Mouse (Mus musculus) hindbrain, postnatal 0 days (tissue): Measurements from ENCODE around the gene Gm17617. TPM values are rescaled to one million over a fixed set of nuclear protein-coding genes. Genes with fewer than 3 reads are reported as not detected.
"Not testable (repeated sequence)": the region's sequence is repeated elsewhere in the genome, so short reads cannot be mapped to it uniquely, and the experiment has no call there.

Experiments
- ATAC-seq: fragments of 200-750 bp; cut with Nextera tagmentation; 2 replicates; pipeline ENCODE4 v1.8.0; 2017; ENCODE audit warnings: mild to moderate bottlenecking, moderate TSS enrichment, moderate library complexity
- DNase-seq: peaks from one replicate; pipeline ENCODE4 v3.0.0-alpha.2; 2015; ENCODE audit warnings: low spot score
- H3K27ac ChIP-seq: fragments of 300-500 bp; sonication (generic); 2 replicates; pipeline ENCODE4 v1.5.1; 2014; ENCODE audit warnings: mild to moderate bottlenecking
- H3K27me3 ChIP-seq: fragments of 300-500 bp; sonication (generic); 2 replicates; pipeline ENCODE4 v1.6.1; 2014; ENCODE audit warnings: low read length, mixed read lengths; ENCODE audit not compliant: insufficient read depth
- H3K36me3 ChIP-seq: fragments of 300-500 bp; sonication (generic); 2 replicates; pipeline ENCODE4 v1.6.1; 2014; ENCODE audit warnings: low read length, mixed read lengths; ENCODE audit not compliant: insufficient read depth
- H3K4me1 ChIP-seq: fragments of 300-500 bp; sonication (generic); 2 replicates; pipeline ENCODE4 v1.6.1; 2014; ENCODE audit warnings: antibody characterized with exemption, low read length, mixed read lengths; ENCODE audit not compliant: insufficient read depth
- H3K4me2 ChIP-seq: fragments of 300-500 bp; sonication (generic); 2 replicates; pipeline ENCODE4 v1.6.1; 2014; ENCODE audit warnings: low read depth, mild to moderate bottlenecking, low read length, moderate library complexity, mixed read lengths
- H3K4me3 ChIP-seq: fragments of 300-500 bp; sonication (generic); 2 replicates; pipeline ENCODE4 v1.5.1; 2014; ENCODE audit warnings: low read length
- H3K9ac ChIP-seq: fragments of 300-500 bp; sonication (generic); replicated peaks from 2 replicates; pipeline ENCODE4 v1.6.1; 2014; ENCODE audit warnings: mild to moderate bottlenecking, low read length, moderate library complexity, mixed read lengths
- H3K9me3 ChIP-seq: fragments of 300-500 bp; sonication (generic); 2 replicates; pipeline ENCODE4 v1.6.1; 2016; ENCODE audit warnings: low read length, mixed read lengths
- CTCF ChIP-seq: IDR thresholded peaks from 2 replicates; pipeline ENCODE4 v1.5.1; 2016; ENCODE audit warnings: antibody characterized with exemption, control low read depth, low read depth
- WGBS: fragments of 180-500 bp; shearing (Covaris S2); extraction: QIAGEN DNeasy Blood & Tissue Kit; methylation state at CpG from one replicate; pipeline ENCODE4 v1.1.7; 2014; 5-methylcytosine and 5-hydroxymethylcytosine counted together
- polyA plus RNA-seq: library from polyadenylated mRNA; unstranded; fragments of >200 nt; fragmentation: Nextera tagmentation; extraction: Ambion mirVana; gene quantifications from 2 replicates; pipeline ENCODE4 v1.2.1, GENCODE M21; 2015
- total RNA-seq: library from RNA; depleted of rRNA; stranded (reverse); fragments of >200 nt; gene quantifications from 2 replicates; pipeline ENCODE4 v1.2.3, GENCODE M21; 2014; rRNA removed

Gene Gm17617
- total and polyA plus RNA-seq, 2 experiments from 2014 or later = not detected

DNA sequence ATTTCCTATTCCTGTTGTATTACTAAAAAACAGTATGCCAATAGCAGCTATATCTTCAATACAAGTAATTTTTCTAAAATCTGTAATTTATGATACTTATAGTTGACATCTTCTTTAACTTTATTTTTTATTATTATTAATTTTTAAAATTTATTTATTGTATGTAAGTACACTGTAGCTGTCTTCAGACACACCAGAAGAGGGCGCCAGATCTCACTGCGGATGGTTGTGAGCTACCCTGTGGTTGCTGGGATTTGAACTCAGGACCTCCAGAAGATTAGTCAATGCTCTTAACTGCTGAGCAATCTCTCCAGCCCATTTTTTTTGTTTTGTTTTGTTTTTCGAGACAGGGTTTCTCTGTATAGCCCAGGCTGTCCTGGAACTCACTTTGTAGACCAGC lies 35.5 kb downstream of the Gm17617 start:
- not testable (repeated sequence) for H3K4me3 ChIP-seq, H3K27me3 ChIP-seq, H3K27ac ChIP-seq, H3K9ac ChIP-seq, ATAC-seq, H3K36me3 ChIP-seq, H3K4me1 ChIP-seq, H3K4me2 ChIP-seq, DNase-seq, H3K9me3 ChIP-seq
- peak; percentile 24; the same call in 1 of the 2 replicates for TF ChIP-seq CTCF
- WGBS = 90% methylated on average over 3 of the region's 3 CpGs

DNA sequence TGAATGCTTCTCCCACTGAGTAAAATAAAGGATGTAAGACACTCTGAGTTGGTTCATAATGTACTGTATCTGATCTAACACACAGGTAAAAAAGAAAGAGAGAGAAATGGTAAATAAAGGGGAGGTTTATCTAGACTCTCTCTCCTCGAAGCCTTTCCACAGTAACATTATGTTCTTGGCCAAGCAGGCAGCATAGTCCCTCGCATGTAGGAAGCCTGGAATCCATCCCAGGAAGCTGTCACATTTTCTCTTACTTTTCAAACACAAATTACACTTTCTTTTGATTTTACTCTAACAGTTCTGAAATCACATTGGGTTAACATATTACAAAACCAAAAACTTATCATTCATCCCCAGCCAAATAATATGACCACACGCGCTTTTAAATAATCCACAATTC lies 40.8 kb downstream of the Gm17617 start:
- ATAC-seq = no peak

More for the DNA sequence above, 40.8 kb downstream of the Gm17617 start:
- H3K27ac ChIP-seq = no peak overlapping the region
- DNase-seq = no peak
- TF ChIP-seq CTCF = no peak
- no peak overlapping the region for H3K4me3 ChIP-seq
- 77% methylated on average over 4 of the region's 4 CpGs for WGBS
- no peaks in the 10 kb centered on the region for H3K27me3 ChIP-seq
- H3K36me3 ChIP-seq = no peaks in the 10 kb centered on the region
- H3K4me1 ChIP-seq = no peaks in the 10 kb centered on the region
- no peak overlapping the region for H3K4me2 ChIP-seq
- H3K9me3 ChIP-seq = no peaks in the 10 kb centered on the region
- no peak overlapping the region for H3K9ac ChIP-seq

Other genes starting within 250 kb of the Gm17617 start
- gene Unc5a, start 184.1 kb downstream of the Gm17617 start, total RNA-seq = 49.9 and 53.0 TPM in 2 replicates
- gene Unc5a, start 184.1 kb downstream of the Gm17617 start, polyA plus RNA-seq = 10.5 and 11.7 TPM in 2 replicates
- gene Hk3, start 112.2 kb downstream of the Gm17617 start, total RNA-seq = 1.7 and 1.9 TPM in 2 replicates
- gene Hk3, start 112.2 kb downstream of the Gm17617 start, polyA plus RNA-seq = 0.78 and 1.1 TPM in 2 replicates
- gene Uimc1, start 33.2 kb downstream of the Gm17617 start, total RNA-seq = 3.9 and 9.0 TPM in 2 replicates
- 12.1 and 13.5 TPM in 2 replicates for gene Uimc1, start 33.2 kb downstream of the Gm17617 start, polyA plus RNA-seq
- gene Zfp346, start 28.2 kb downstream of the Gm17617 start, total RNA-seq = 29.4 and 33.7 TPM in 2 replicates
- gene Zfp346, start 28.2 kb downstream of the Gm17617 start, polyA plus RNA-seq = 21.1 and 22.3 TPM in 2 replicates
- gene Fgfr4, start 19.1 kb upstream of the Gm17617 start, total RNA-seq = 0.84 and 2.5 TPM in 2 replicates
- gene Fgfr4, start 19.1 kb upstream of the Gm17617 start, polyA plus RNA-seq = 1.0 and 1.5 TPM in 2 replicates
- 59.3 and 78.2 TPM in 2 replicates for gene Nsd1, start 76.2 kb upstream of the Gm17617 start, total RNA-seq
- gene Nsd1, start 76.2 kb upstream of the Gm17617 start, polyA plus RNA-seq = 64.0 and 67.7 TPM in 2 replicates
- 197 and 213 TPM in 2 replicates for gene Prelid1, start 187.0 kb upstream of the Gm17617 start, total RNA-seq
- 309 and 327 TPM in 2 replicates for gene Prelid1, start 187.0 kb upstream of the Gm17617 start, polyA plus RNA-seq
- 65.3 and 78.8 TPM in 2 replicates for gene Rab24, start 188.4 kb upstream of the Gm17617 start, total RNA-seq
- 84.7 and 89.4 TPM in 2 replicates for gene Rab24, start 188.4 kb upstream of the Gm17617 start, polyA plus RNA-seq
- 16.3 and 16.8 TPM in 2 replicates for gene Mxd3, start 196.3 kb upstream of the Gm17617 start, total RNA-seq
- 11.2 and 11.7 TPM in 2 replicates for gene Mxd3, start 196.3 kb upstream of the Gm17617 start, polyA plus RNA-seq
- 60.7 and 72.2 TPM in 2 replicates for gene Lman2, start 229.2 kb upstream of the Gm17617 start, total RNA-seq
- gene Lman2, start 229.2 kb upstream of the Gm17617 start, polyA plus RNA-seq = 36.4 and 37.0 TPM in 2 replicates
- 0.36 and 0.78 TPM in 2 replicates for gene Rgs14, start 236.2 kb upstream of the Gm17617 start, total RNA-seq
- 0.69 and 0.76 TPM in 2 replicates for gene Rgs14, start 236.2 kb upstream of the Gm17617 start, polyA plus RNA-seq